Mouse (Mus musculus): ENCODE results near the gene Elmod3.

Gene Elmod3

DNA sequence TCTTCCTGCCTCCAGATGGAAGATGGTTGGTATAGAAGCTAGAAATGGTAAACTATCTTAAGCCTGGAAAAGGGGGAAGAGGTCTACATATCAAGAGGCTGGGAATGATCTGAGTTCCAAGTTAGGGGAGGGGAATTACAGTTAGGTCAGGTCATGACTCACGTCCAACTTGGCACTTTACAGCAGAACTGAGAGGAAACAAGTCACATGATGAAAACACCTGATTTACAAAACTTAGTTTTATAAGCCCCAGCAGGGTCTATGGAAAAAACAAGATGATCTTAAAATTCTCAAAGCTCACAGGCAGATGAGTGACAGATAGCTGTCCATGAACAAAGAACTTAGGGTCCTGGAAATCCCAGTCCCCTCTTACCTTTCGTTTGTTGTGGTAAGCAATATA lies 16.9 kb upstream of the Elmod3 start:
- no peak for DNase-seq (ENCODE audit: low spot score)

DNA sequence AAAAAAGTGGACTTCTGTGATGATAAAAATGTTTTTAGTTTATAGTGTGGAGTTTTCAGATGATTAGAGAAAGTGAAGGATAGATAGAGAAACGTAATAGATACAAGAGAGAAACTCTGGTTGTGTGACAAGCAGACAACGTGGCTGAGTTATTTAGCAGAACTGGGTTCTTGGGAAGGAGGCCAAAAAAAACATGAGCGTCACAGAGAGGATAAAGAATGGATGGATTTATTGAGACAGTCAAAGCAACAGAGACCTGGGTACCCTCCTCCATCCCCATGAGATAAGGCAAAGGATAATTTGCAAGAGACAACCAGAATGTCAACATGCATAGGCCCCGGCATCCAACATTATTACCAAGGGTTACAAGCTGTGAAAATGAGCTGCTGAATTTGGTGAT lies 12.0 kb upstream of the Elmod3 start:
- DNase-seq (ENCODE audit: low spot score) = no peak

DNA sequence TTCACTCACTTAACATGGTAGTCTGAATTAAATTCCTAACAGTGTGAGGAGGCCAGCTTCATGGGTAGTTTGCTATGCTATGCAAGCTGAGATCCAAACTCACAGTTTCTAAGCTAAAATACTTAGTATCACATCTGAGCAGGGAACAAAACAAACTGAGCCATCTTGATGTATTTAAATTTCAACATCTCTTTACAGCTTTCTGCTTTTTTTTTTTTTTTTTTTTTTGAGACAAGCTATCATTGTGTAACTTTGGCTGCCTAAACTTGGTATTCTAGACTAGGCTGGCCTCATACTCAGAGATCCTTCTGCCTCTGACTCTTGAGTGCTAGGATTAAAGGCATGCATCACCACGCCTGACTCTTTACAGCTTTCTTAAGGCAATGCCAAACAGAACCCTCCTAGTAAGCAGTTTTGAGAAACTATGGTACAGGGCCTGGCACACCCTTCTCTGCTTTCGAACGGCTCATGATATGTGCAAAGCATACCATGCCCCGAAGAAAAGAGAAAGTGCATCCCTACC lies 10.5 kb upstream of the Elmod3 start:
- DNase-seq (ENCODE audit: low spot score) = no peak

DNA sequence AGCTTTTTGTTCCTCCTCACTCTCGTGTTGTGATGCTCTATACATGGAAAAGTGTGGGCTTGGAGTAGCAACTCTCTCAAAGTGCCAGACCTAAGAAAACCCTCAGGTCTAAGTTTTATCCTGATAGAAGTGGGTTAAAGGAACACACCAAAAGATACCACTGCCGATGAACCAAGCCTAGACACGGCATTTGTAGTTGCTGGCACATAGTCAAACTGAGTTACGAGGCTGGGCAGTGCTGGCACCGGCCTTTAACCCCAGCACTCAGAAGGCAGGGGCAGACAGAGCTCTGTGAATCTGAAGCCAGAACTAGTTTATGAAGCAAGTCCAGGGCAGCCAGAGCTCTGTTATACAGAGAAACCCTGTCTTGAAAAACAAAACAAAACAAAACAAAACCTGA lies 9.5 kb upstream of the Elmod3 start:
- no peak for DNase-seq (ENCODE audit: low spot score)

DNA sequence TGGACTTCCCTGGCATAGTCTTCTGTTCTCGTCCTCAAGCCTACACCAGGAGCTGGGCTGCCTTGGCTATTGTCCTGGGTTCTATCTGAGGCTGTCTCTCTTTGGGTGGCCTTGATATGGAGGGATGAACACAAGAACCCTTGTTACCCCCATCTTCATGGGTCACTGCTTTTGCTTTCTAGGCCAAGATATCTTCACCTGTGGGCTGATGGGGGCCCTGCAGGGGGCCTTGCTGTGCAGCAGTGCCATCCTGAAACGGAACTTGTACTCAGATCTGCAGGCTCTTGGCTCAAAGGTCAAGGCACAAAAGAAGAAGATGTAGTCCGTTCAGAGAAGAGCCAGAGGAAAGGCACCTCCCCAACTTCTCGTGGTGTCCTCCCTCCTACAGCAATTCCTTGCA lies 8.8 kb upstream of the Elmod3 start:
- no peak for DNase-seq (ENCODE audit: low spot score)

DNA sequence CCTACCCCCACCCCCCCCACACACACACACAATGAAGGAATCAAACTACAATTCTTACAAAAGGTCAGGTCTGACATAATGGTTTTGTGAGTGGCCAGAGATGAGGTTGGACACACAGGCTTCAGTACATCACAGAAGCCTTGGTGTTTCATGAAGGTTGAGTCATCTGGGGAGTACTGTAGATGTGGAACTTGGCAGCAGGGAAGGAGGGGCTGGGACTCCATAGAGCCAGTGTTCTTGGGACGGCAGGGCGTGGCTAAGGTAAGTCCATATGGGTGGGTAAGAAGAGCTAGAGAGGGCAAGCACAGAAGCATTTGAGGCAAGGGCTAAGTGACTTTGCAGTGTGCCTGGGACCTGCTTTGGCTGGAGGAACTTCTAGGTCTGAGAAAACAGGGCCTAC lies 5.9 kb upstream of the Elmod3 start:
- DNase-seq (ENCODE audit: low spot score) = no peak

DNA sequence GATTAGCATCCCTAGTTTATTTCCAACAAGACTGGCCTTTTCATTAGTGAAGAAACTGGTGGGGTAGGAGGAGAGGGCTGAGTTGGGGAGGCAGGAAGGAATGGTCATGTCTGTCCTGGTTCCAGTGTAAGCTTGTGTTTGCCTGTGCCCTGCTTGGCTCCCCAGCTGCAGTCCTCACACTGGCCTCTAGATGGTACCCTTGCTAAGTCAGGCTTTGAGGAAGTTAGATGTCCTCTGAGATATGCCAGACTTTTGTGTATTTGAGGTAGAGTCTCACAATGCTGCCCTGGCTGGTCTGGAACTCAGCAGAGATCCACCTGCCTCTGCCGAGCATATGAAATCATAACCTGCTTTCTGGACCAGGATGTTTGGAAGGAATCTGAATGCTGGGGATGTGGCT lies 3.5 kb upstream of the Elmod3 start:
- peak; percentile 84 for DNase-seq (ENCODE audit: low spot score)

DNA sequence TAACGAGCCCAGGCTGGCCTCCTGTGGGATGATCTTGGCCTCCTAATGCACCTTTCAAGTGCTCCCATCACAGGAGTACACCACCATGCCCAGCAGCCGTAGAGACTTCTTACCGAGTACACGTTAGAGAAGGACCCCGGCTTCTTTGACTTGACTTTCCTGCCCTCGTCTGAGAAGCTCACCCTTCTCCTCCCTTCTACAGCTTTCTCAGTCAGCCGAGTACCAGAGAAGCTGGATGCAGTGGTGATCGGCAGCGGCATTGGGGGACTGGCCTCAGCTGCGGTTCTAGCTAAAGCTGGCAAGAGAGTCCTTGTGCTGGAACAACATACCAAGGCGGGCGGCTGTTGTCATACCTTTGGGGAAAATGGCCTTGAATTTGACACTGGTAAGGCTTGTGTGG lies 2.6 kb upstream of the Elmod3 start:
- DNase-seq (ENCODE audit: low spot score) = no peak

DNA sequence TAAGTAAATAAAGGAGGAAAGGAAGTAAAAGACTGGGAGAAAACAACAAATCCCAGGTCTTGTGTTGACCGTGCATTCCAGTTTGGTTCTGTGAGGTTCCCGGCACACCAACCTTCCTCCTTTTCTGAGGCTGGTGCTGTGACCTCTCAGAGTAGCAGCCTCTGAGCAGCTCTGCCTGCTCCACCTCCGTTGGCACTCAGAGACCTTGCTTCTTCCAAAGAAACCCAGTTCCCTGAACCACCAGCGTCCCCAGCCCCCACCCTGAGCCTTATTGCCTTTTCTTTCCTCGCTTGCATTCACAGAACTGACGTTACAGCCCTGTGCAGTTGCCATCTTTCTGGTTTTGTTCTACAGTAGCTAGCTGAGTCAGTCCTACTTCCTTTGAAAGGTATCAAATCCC lies 2.0 kb upstream of the Elmod3 start:
- DNase-seq (ENCODE audit: low spot score) = no peak

DNA sequence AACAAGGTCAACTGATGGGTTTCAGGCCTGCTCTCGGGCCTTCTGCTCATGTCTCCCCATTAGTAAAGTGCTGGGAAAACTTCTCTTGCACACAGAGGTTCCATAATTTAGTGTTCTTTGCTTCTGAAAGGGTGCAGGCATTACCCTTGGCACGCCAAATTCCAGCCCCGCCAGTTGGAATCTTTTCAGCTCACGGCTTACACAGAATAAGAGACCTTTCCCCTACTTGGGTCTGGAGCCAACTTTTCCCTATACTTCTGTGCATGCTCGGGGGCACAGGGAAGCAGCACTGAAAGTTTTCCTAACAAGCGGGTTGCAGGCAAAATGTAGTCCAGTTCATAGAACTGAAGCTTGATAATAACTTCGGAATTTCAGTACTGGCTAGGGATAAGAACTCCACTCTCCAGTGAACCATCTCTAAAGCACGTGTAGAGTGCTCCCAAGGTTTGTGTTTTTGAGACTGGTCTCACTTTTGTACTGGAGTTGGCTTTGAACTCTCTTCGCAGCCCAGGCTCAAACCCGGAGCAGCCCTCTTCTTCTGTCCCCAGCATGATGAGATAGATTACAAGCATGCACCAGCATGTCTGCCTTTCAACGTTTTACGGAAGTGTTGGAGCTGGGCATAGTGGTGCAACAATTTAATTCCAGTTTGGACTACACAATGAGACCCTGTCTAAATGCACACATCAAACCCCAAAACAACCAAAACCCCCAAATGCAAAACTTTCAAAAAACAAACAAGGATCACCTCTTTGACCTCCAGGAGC lies 761 bp upstream of the Elmod3 start:
- DNase-seq (ENCODE audit: low spot score) = no peak

DNA sequence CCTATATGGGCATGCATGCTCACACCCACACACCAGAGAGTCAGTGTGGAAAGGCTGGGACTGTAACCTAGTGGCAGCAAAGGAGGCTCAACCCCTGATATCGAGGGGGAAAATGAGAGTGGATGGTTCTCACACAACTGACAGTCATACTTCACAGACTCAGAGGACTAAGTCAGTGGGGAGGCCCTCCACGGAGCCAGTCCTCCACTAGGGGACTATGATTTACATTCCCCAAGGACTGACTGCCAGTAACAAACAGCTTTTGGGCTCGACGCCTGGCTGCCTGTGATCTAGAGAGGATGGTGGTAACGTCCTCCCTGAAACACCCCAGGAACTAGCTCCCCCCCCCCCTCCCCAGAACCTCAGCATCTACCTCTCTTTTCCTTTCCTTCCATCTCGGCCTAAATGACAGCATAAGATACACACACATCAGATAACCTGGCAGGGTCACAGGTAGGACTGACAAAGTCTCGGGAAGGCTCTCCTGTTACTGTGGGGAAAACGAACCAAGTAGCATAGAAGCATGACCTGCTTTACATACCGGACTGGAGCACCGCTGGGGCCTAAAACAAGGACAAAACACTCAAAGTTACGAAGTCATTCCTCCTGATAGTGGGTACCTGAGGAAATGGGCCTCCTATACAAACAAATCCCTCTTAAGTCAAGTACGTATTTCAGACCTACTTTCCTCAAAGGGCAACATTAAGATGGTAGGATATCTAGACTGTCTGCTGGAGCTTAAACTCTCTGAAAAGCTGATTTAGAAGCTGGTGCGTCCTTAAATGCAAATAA lies 934 bp downstream of the Elmod3 start:
- DNase-seq (ENCODE audit: low spot score) = no peak

DNA sequence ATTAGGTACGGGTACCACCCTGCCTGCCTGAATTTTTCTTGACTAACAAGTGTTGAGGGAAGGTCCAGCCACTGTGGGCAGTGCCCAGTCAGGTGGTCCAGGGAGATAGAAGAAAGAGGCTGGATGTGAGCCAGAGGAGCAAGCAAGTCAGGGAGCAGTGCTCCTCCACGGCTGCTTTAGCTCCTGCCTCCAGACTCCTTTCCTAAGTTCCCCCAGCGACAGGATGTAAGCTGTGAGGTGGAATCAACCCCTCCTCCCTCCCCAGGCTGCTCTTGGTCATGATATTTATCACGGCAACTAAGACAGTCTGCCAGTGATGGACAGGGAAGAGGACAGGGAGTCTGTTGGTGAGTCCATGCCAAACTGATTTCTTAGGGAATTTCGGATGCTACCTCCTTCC lies 4.3 kb downstream of the Elmod3 start:
- DNase-seq (ENCODE audit: low spot score) = no peak

DNA sequence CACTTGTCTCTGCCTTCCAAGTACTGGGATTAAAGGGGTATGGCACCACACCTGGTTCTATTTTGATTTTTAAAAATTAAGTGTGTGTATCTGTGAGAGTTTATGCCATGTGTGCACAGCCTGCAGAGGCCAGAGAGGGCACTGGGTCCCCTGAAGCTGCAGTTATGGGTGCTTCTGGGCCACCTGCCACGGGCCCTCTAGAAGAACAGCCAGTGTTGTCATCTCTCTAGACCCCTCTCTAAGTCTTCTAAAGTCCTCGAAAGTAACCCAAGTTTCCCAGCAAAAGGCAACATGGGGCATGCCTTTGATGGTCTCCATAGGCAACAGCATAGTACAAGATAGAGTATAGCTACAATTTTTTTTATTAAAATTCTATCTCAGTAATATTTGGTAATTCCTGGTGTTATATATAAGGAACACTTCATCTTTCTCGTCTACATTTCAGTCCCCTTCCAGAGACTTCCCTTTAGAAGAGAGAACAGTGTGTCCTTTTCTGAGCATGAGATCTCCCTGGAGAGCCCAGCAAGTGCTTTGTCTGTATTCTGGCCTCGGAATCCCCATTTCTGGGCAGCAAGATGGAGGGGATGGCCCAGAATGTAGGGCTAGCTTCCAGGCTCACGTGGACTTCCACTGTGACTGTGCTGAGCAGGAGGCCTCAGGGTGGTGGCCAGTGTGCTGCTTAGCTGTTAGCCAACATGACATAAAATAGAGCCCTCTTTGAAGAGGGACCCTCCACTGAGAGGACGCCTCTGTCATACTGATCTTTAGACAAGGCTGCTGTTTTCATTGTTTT lies 5.0 kb downstream of the Elmod3 start:
- no peak for DNase-seq (ENCODE audit: low spot score)

DNA sequence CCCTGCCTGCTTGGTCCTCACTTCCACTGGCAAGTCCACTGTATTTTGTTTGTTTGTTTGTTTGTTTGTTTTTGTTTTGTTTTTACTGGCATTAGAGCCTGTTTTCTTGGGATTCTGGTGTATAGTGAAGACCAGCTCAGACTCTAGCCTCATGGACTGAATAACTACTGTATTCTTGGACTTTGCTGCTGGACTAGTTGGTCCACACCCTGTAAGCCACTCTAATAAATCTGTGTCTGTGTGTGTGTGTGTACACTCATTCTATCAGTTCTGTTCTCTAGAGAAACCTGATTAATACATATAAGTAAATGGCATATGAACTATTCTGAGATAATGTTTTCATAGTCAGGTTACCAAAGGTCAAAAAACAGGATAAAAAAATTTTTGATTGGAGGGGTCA lies 8.1 kb downstream of the Elmod3 start:
- no peak for DNase-seq (ENCODE audit: low spot score)

DNA sequence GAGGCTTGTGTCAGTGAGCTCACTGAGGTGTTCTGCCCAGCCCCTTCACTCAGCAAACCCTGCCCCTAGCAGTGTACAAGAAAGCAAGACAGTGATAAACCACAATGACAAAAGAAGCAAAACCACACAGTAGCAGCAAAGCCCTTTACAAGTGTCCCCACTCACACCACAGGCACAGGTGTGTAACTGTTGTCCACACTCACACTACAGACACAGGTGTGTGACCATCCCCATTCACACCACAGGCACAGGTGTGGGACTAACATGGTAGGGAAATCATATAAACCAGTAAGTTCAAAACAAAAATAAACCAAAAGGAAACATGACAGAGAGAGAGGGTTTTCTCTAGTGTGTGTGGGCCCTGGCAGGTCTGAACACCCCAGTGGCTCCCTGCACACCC lies 9.9 kb downstream of the Elmod3 start:
- DNase-seq (ENCODE audit: low spot score) = no peak

DNA sequence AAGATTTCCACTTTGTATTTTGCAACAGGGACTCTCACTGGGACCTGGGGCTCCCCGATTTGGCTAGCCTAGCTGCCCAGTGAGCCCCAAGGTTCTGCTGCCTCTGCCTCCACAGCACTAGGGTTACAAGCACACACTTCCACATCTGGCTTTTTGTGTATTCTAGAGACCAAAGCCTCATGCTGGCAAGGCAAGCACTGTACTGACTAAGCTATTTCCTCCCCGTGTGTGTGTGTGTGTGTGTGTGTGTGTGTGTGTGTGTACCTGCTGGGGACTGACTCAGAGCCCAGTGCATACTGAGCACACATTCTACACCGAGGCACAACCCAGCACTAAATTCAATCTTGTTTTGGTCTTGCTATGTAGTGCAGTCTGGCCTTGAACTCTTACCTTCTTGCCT lies 11.5 kb downstream of the Elmod3 start:
- DNase-seq (ENCODE audit: low spot score) = no peak

DNA sequence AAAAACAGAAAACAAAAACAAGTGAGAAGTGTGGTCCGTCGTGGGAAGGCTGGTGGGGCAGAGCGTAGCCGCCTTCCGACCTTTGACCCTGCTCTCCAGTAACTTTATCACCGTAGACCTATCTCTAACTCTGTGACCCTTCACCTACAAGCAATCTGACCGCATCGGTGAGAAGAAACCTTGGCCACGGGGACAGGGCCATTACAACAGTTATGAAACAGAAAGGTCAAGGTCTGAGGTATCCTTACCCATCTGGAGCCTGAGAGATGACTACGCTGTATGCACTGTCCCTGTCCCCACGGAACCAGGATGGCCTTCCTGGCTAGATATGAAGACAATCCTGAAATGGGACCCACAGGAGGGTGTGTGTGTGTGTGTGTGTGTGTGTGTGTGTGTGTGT lies 14.1 kb downstream of the Elmod3 start:
- no peak for DNase-seq (ENCODE audit: low spot score)

DNA sequence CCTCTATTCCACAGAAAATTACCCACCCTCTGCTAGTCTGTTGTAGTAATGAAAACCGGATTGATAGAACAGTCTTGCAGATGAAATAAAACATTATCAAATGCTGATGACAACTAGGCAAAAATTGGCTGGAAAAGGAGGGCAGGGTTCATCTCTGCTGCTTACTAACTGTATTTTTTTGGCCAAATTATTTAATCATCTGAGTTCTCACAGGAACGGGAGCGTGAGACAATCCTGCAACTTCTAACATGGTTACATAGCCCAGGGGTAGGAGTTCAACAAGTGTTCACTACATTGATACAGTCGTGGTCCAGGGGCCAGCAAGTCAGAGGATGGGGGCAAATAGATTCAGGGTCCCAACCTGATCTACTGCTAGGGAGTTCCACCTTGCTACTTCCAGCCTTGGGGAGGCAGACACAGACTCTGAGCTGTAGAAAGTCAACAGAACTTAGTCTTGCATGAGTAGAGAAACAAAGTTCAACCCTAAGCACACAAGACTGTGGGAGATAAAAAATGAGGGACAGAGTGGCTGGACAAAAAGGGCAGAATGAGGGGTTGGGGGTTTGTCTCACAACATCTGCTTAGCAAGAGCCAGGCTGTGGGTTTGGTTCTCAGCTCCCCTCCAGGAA lies 14.9 kb downstream of the Elmod3 start:
- DNase-seq (ENCODE audit: low spot score) = no peak

DNA sequence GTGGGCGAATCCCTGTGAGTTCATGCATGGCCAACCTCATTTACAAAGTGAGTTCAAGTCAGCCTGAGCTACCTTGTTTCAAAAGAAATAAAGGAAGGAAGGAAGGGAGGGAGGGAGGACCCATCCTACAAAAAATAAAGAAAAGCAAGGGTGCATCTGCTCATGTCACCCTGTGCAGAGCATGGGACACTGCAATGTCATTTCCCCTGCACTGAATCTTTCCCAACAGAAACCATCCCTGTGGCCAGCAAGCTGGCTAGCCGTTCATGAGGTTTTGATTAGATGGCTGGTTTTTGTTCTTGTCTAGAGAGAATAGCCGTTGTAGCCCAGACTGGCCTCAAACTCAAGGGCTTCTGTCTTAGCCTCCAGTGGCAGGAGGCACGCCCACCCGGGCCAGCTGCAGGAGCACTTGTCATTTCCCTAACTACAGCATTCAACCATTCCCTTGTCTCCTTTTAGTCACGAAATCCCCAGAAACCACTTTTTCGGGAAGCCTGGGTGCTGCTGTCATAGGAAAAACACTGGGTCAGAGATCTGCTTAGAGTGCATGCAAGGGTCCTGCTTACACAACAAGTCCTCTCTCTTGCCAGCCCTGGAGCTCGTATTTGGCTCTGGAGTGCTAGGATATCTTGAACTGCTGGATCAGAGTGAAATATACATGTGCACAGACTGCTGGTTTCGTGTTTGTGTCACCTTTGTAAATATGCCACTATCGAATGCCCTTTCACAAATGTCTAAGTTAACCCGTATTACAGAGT lies 16.4 kb downstream of the Elmod3 start:
- no peak for DNase-seq (ENCODE audit: low spot score)

DNA sequence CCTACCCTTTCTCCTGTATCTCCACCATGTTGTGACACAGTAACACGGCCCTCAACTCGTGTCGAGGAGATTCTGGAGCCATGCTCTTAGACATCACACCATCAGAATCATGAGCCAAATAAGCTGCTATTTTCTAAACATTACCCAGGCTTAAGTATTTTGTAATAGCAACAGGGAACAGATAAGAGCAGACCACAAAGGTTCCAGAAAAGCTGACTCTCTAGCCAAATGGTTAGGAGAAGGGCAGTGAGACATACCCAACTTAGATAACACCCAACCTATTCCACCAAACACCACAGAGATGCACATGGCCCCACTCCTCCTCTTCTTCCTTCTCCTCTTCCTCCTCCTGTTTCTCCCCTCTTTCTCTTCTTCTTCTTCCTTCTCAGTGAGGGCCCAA lies 22.2 kb downstream of the Elmod3 start:
- DNase-seq (ENCODE audit: low spot score) = no peak

DNA sequence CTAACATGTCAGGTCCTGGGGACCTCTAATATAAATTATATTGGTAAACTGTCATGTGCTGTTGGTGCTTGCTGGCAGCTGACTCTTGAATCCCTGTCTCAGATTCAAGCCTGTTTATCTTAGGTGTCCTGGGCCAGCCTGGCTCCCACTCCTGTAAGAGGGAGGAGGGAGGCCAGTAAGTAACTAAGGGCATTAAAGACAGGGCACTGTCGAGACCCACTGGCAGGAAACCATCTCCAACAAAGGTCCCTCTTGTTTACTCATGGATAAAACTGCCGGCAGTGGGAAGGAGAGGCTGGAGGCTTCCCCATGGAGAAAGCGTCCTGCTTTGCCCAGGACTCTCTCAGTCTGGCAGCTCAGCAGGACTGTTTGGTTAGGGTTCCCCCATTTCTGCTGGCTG lies 26.4 kb downstream of the Elmod3 start:
- DNase-seq (ENCODE audit: low spot score) = no peak

All from embryo, embryonic 10.5 days (tissue).